ENCODE assay signal across 9 mouse cellular contexts in the genomic region with DNA sequence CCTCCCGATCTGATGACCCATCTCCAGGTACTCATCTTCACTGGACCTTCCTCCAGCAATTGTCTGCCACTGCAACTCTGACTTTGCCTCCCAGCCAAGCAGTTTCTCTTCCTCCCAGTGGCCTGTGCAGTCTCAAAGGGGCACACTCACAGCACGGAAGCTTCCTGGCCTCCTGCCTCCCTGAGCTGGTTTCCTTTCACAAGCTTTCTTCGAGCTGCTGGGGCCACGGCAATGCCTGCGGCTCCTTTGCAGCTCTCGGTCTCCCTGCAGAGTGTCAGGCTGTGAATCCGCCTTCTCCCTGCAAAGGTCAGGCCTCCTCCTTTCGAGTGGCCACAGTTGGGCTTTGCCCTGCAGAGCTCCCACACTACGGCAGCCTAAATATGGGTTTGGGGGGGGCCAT.
DNase-seq lines count a peak whose midpoint lies in the region; ATAC-seq and TF ChIP-seq lines count a peak whose summit lies in the region.
"Had no signal": no experiment of that assay in that cellular context is flagged by ENCODE, and none has a peak within 500 bp of the region (broad histone marks: within the 10 kb centered on the region; RNA-seq: fewer than 3 reads in every experiment).

No protein-coding gene starts in this region.

- H3K27ac ChIP-seq in intestine, embryonic 15.5 days, result no peak overlapping the region
- H3K27ac ChIP-seq in intestine, postnatal 0 days (ENCODE audit: low read depth, low read length), result no peak overlapping the region
- H3K27ac ChIP-seq: neural tube, embryonic 13.5 days had no signal

- H3K9me3 ChIP-seq in intestine, embryonic 15.5 days, result no peaks in the 10 kb centered on the region
- H3K9me3 ChIP-seq in intestine, postnatal 0 days (ENCODE audit: control insufficient read depth), result no peaks in the 10 kb centered on the region
- H3K9me3 ChIP-seq: neural tube, embryonic 13.5 days had no signal

- no peak overlapping the region for H3K9ac ChIP-seq in intestine, embryonic 15.5 days
- no peak overlapping the region for H3K9ac ChIP-seq in intestine, postnatal 0 days (ENCODE audit: low read depth, low read length)
- H3K9ac ChIP-seq: neural tube, embryonic 13.5 days had no signal

- DNase-seq in adipocyte (ENCODE audit: low spot score), result peak; percentile 47
- DNase-seq in spleen, postnatal 36 days (ENCODE audit: low spot score in 2 of 2), result peak; percentile 31 to 40
- no peak for DNase-seq in left cerebral cortex, adult 18-20 months (ENCODE audit: low spot score in 2 of 2)
- DNase-seq in Muller cell, postnatal 12 days (ENCODE audit: inconsistent ontology term), result no peak

- H3K4me1 ChIP-seq in intestine, embryonic 15.5 days (replicated peaks), result peaks cover 26% of the 10 kb centered on the region
- no peaks in the 10 kb centered on the region for H3K4me1 ChIP-seq in intestine, postnatal 0 days (replicated peaks; ENCODE audit: control insufficient read depth, insufficient read depth, low read length)

- H3K4me2 ChIP-seq in intestine, embryonic 15.5 days (replicated peaks), result 0 out of 2 replicates have a peak overlapping the region, but pooled peaks have one; percentile 1
- no peak overlapping the region for H3K4me2 ChIP-seq in intestine, postnatal 0 days (replicated peaks; ENCODE audit: low read depth)
- H3K4me2 ChIP-seq: neural tube, embryonic 13.5 days had no signal

- no peaks in the 10 kb centered on the region for H3K36me3 ChIP-seq in intestine, embryonic 15.5 days
- H3K36me3 ChIP-seq in intestine, postnatal 0 days (ENCODE audit: control insufficient read depth, insufficient read depth), result no peaks in the 10 kb centered on the region
- H3K36me3 ChIP-seq: neural tube, embryonic 13.5 days had no signal

- ATAC-seq in intestine, embryonic 15.5 days, result no peak
- ATAC-seq in intestine, postnatal 0 days, result no peak
- 0 out of 2 replicates have a peak, but pooled peaks have one; percentile 7 for ATAC-seq in granulocyte monocyte progenitor cell, adult 5-6 weeks (replicated peaks; ENCODE audit: poor library complexity, severe bottlenecking)
- ATAC-seq in megakaryocyte-erythroid progenitor cell, adult 5-6 weeks (replicated peaks; ENCODE audit: low FRiP score, low TSS enrichment, poor library complexity, severe bottlenecking), result no peak

- TF ChIP-seq CTCF in intestine, postnatal 0 days (IDR thresholded peaks at IDR 0.05; ENCODE audit: low read depth), result no peak

- H3K4me3 ChIP-seq in intestine, embryonic 15.5 days (replicated peaks), result no peak overlapping the region
- H3K4me3 ChIP-seq in intestine, postnatal 0 days (ENCODE audit: low read depth, low read length), result no peak overlapping the region
- H3K4me3 ChIP-seq: neural tube, embryonic 13.5 days had no signal

- H3K27me3 ChIP-seq in intestine, embryonic 15.5 days (replicated peaks), result peaks cover 29% of the 10 kb centered on the region
- H3K27me3 ChIP-seq in intestine, postnatal 0 days (replicated peaks; ENCODE audit: control insufficient read depth, insufficient read depth, low read length), result no peaks in the 10 kb centered on the region

- WGBS in intestine, embryonic 15.5 days, result 20% methylated on average over 9 of the region's 9 CpGs
- 35% methylated on average over 9 of the region's 9 CpGs for WGBS in intestine, postnatal 0 days

Comparison
In these comparisons a context has a peak if more than half of its experiments do, and no peak if none do; other contexts are left out.
1. DNase-seq: peak in adipocyte (single experiment) and spleen, postnatal 36 days (2 of 2); none in left cerebral cortex, adult 18-20 months (0 of 2) and Muller cell, postnatal 12 days (single experiment).